Mouse (Mus musculus) macrophage (primary cell): ENCODE measurements around the gene Usp54. TPM values are rescaled to one million over a fixed set of nuclear protein-coding genes. Genes with fewer than 3 reads are reported as not detected.

Experiments
- H3K27ac ChIP-seq: fragments of 350-480 bp; formaldehyde crosslinking; 2 replicates; pipeline ENCODE4 v1.9.0; 2021
- H3K36me3 ChIP-seq: fragments of 350-480 bp; formaldehyde crosslinking; 2 replicates; pipeline ENCODE4 v1.9.0; 2021; ENCODE audit errors: inconsistent target
- H3K4me3 ChIP-seq: fragments of 350-480 bp; formaldehyde crosslinking; 2 replicates; pipeline ENCODE4 v1.9.0; 2021; ENCODE audit errors: inconsistent target
- H3K79me2 ChIP-seq: fragments of 350-480 bp; formaldehyde crosslinking; 2 replicates; pipeline ENCODE4 v1.9.0; 2021; ENCODE audit errors: inconsistent target
- WGBS: methylation state at CpG from one replicate; pipeline ENCODE4 v1.1.7; 2026; ENCODE audit warnings: inconsistent platforms; ENCODE audit not compliant: missing documents; 5-methylcytosine and 5-hydroxymethylcytosine counted together
- polyA plus RNA-seq: library from polyadenylated mRNA; stranded (reverse); fragments of 250-400 nt; gene quantifications from 3 replicates; pipeline ENCODE4 v1.2.4, GENCODE M21; 2018; ENCODE audit warnings: inconsistent platforms
- total RNA-seq, 78 experiments: library from RNA; depleted of rRNA; stranded (reverse); fragments of 250-400 nt; gene quantifications; 1 replicate in 9 of 78; 2 replicates in 24 of 78; 3 replicates in 43 of 78; 4 replicates in 2 of 78; pipeline ENCODE4 v1.2.4; 2018; ENCODE audit warnings: inconsistent platforms in 56 of 78

Usp54 gene
- total RNA-seq (2018; cell fraction: chromatin; rRNA removed): 10 to 100 TPM in 21 of 26 experiments, 1 to 10 TPM in 5; 8.4 to 19.6 (median 12.2) TPM
- total RNA-seq (2018; cell fraction: cytosol; rRNA removed): 1 to 10 TPM; 1.9 to 3.8 (median 2.7) TPM
- 10 to 100 TPM in 6 of 26 experiments, 1 to 10 TPM in 20; 3.9 to 13.7 (median 7.6) TPM for total RNA-seq (2018; cell fraction: nucleus; rRNA removed)
- 2.2 to 2.9 TPM (median 2.5 TPM) in 3 replicates for polyA plus RNA-seq

- Histone ChIP-seq H3K79me2 (peaks cover 10% of the 10 kb centered on the region; the same call in 1 of the 2 replicates), H3K36me3 (no peaks in the 10 kb centered on the region), H3K4me3 (peak within 1 kb of the TSS; percentile 81), H3K27ac (peak within 1 kb of the TSS; percentile 85)
- under 1% methylated on average over 57 of the region's 73 CpGs for WGBS
Observed at GRCm38 (mm10) chr14:20640644-20641437, at the start of gene Usp54. Usp54 (minus strand) TSS chr14:20641063.

- Histone ChIP-seq H3K79me2 (no peaks in the 10 kb centered on the region), H3K36me3 (peaks cover 86% of the 10 kb centered on the region), H3K4me3 (no peak overlapping the region), H3K27ac (no peak overlapping the region)
- WGBS: 96% methylated on average over 2 of the region's 2 CpGs
Observed at GRCm38 (mm10) chr14:20689009-20689408, 48.1 kb upstream of the Usp54 start.

DNA sequence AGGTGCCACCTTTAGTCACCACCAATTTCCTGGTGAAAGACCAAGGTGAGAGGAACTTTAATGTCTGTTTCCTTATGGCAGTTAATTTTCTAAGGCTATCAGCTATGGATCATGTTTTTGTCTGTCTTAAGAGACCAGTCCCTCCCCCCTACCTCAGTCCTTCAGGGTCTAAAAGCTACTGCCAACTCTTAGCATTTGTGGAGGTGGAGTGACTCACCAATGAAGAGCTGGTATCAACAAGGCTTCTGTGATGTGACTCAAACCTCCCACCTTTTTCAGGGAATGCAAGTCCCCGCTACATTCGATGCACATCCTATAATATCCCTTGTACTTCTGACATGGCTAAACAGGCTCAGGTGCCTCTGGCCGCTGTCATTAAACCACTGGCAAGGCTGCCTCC, 45.7 kb upstream of the Usp54 start:
- no peak overlapping the region for H3K27ac ChIP-seq
- H3K4me3 ChIP-seq: no peak overlapping the region
- 93% methylated on average over 3 of the region's 3 CpGs for WGBS
- H3K36me3 ChIP-seq: peaks cover 89% of the 10 kb centered on the region
- peaks cover 3% of the 10 kb centered on the region; the same call in 1 of the 2 replicates for H3K79me2 ChIP-seq

- Histone ChIP-seq H3K27ac (no peak overlapping the region), H3K79me2 (peaks cover 43% of the 10 kb centered on the region), H3K36me3 (peaks cover 96% of the 10 kb centered on the region), H3K4me3 (no peak overlapping the region)
- 54% methylated on average over 3 of the region's 3 CpGs for WGBS
Observed at GRCm38 (mm10) chr14:20682498-20682897, 41.6 kb upstream of the Usp54 start.

- H3K27ac ChIP-seq: no peak overlapping the region
- peaks cover 95% of the 10 kb centered on the region for H3K36me3 ChIP-seq
- H3K79me2 ChIP-seq: peaks cover 51% of the 10 kb centered on the region
- no peak overlapping the region for H3K4me3 ChIP-seq
- WGBS: 59% methylated on average over 2 of the region's 2 CpGs
Observed at GRCm38 (mm10) chr14:20681742-20682141, 40.9 kb upstream of the Usp54 start.

DNA sequence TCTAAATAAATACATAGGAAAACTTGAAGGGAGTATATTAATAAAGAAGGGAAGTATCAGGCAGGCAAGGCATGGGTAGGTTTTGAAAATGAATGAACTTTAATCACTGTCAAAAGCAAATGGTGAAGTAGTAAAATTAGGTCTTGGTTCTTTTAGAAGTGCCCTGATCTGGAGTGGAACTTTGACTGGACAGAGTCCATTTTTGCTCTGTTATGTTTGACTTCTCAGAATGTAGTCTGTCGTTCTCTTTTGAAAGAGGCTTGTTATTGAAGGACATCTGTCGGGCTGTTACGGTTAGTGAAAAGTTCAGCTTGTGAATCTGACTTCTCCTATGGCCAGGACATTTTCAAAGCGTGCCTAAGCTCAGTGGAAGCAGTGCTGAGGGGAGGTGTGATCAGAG, 37.0 kb upstream of the Usp54 start:
- H3K36me3 ChIP-seq: peaks cover 66% of the 10 kb centered on the region
- H3K27ac ChIP-seq: no peak overlapping the region
- H3K79me2 ChIP-seq: peaks cover 77% of the 10 kb centered on the region
- WGBS: 93% methylated on average over 4 of the region's 4 CpGs
- no peak overlapping the region for H3K4me3 ChIP-seq

DNA sequence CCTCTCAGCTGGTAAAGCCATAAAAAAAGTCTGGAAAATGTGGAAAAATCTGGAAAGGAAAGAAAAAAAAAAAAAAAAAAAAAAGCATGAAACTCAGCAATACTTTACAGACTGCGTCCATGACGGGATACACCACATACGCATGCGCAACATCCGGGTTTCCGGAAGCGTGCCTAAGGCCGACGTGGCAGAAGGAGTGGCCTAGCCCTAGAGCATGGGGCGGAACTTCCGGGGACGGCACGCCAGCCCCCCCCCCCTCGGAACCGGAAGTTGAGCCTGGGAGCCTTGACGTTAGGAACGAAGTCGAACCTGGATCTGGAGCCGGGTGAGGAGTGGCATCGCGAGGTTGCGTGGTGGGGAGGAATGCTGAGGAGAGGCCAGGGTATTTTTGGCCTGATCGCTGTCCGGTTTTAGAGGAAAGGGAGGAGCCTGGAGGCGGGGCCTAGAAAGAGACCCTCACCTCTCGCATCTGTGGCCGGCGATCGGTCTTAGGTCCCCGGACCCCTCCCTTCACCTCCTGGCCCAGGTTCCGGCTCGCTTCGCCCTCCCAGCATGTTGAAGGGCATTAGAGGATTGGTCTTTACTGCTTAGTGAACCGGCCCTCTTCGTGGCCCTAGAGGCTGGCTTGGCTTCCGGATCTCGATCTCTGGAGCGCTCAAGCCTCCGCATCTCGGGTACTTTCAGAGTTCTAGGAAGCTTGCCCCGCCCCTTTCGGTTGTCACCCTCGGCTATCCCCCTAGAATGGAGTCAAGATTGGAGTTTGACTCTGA, 33.4 kb upstream of the Usp54 start, which contains the start of gene Sec24c:
TSS of gene Sec24c (plus strand) at position 245 of the 770 bp plus-strand sequence.
- WGBS: 1% methylated on average over 43 of the region's 43 CpGs
- H3K79me2 ChIP-seq: peaks cover 51% of the 10 kb centered on the region
- H3K27ac ChIP-seq: peak within 1 kb of the TSS; percentile 92
- H3K4me3 ChIP-seq: peak within 1 kb of the TSS; percentile 100
- H3K36me3 ChIP-seq: peaks cover 31% of the 10 kb centered on the region

- Histone ChIP-seq H3K27ac (peak overlapping the region; percentile 92), H3K4me3 (peak overlapping the region; percentile 100), H3K36me3 (peaks cover 26% of the 10 kb centered on the region; the same call in 1 of the 2 replicates), H3K79me2 (peaks cover 45% of the 10 kb centered on the region)
- 10% methylated on average over 13 of the region's 13 CpGs for WGBS
Observed at GRCm38 (mm10) chr14:20673735-20674063, 32.8 kb upstream of the Usp54 start.

- H3K79me2 ChIP-seq: peaks cover 38% of the 10 kb centered on the region
- H3K27ac ChIP-seq: no peak overlapping the region
- WGBS: 94% methylated on average over 2 of the region's 2 CpGs
- H3K4me3 ChIP-seq: no peak overlapping the region
- H3K36me3 ChIP-seq: peaks cover 19% of the 10 kb centered on the region; the same call in 1 of the 2 replicates
Observed at GRCm38 (mm10) chr14:20672990-20673389, 32.1 kb upstream of the Usp54 start.

DNA sequence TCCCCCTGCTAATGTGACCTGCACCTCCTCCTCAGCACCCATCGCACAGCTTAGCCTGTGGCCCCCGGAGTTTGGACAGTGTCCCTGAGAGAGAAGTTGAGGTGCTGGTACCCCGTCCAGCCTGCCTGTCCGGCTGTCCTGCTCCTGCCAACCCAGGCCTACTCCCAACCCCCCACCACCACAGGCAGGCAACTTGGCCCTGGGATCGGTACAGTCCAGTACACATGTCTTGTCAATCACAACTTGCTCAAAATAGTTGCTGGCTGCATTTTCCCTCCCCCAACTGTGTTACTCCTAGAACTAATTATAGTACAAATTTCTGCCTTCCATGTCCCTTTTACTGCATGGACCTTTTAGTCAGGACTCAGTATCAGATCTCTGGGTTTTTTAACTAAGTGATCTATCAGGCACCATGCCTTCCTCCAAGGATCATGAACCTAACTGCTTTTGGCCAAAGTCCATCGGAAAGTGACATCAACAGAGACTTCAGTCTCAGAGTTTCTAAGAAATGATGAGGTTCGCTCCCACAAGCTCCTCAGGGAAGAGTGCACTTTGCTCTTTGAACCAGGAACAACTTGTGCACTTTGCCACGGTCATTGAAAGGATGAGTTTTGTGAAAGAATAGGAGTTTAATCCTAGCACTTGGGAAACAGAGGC, 27.4 kb upstream of the Usp54 start, which contains the start of gene Synpo2l:
TSS of gene Synpo2l (minus strand) at position 201 of the 657 bp plus-strand sequence.
- Histone ChIP-seq H3K36me3 (no peaks in the 10 kb centered on the region), H3K27ac (no peak within 1 kb of the TSS), H3K79me2 (no peaks in the 10 kb centered on the region), H3K4me3 (no peak within 1 kb of the TSS)
- WGBS: 92% methylated on average over 8 of the region's 8 CpGs

- 80% methylated on average over 1 of the region's 1 CpGs for WGBS
- Histone ChIP-seq H3K27ac (no peak overlapping the region), H3K79me2 (no peaks in the 10 kb centered on the region), H3K36me3 (no peaks in the 10 kb centered on the region), H3K4me3 (no peak overlapping the region)
Observed at GRCm38 (mm10) chr14:20667469-20667868, 26.6 kb upstream of the Usp54 start.

DNA sequence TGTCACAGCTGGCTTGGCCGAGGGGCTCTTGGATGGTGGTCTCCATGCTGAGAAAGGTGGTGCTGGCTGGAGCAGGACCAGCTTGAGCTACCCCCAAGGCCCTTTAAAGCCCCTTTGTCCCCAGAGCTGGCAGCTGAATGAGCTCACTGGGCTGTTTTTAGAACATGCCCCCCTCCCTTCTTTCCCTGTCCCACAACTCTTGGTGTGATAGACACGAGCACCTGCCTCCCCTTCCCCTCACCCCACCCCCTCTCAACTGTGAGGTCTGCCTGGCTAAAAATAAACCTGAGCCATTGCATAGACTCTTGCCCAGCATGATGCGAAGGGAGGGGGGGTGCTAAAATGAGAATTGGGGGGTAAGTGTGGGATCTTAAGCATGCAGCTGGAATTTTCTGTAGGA, 23.6 kb upstream of the Usp54 start:
- H3K4me3 ChIP-seq: no peak overlapping the region
- WGBS: 45% methylated on average over 3 of the region's 3 CpGs
- H3K79me2 ChIP-seq: no peaks in the 10 kb centered on the region
- no peaks in the 10 kb centered on the region for H3K36me3 ChIP-seq
- no peak overlapping the region for H3K27ac ChIP-seq

DNA sequence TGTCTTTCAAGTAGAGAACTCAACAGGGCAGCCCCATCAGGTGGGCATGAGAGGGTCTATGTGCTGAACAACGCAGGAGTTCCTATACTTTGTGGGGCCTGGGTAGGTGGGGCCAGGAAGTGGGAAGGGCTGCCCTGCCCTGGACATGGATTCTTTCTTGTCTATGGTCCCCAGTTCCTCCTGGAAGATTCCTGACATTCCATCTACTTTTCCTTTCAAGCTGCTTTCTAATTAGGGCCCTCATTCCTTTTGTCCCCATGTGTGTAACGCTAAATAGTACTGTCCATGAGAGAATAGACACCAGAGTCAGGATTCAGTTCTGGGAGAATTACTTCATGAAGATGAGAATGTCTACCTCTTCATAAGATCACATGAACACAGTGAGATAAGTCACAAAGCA, 22.7 kb upstream of the Usp54 start:
- H3K27ac ChIP-seq: no peak overlapping the region
- H3K36me3 ChIP-seq: no peaks in the 10 kb centered on the region
- no peaks in the 10 kb centered on the region for H3K79me2 ChIP-seq
- WGBS: 80% methylated on average over 2 of the region's 2 CpGs
- no peak overlapping the region for H3K4me3 ChIP-seq

GRCm38 (mm10) chr14:20662740-20663139, 21.9 kb upstream of the Usp54 start:
- Histone ChIP-seq H3K36me3 (no peaks in the 10 kb centered on the region), H3K79me2 (no peaks in the 10 kb centered on the region)
- WGBS: 89% methylated on average over 3 of the region's 3 CpGs

More at GRCm38 (mm10) chr14:20662740-20663139, 21.9 kb upstream of the Usp54 start:
- Histone ChIP-seq H3K4me3 (no peak overlapping the region), H3K27ac (no peak overlapping the region)
